Mouse (Mus musculus) ES-E14 (cell line): ENCODE data around the gene Ulk4.

Experiments
- MAFK ChIP-seq: IDR thresholded peaks from 2 replicates; pipeline ENCODE4 v1.6.1; 2014; ENCODE audit warnings: mild to moderate bottlenecking, low read depth, low read length, inconsistent platforms; ENCODE audit not compliant: insufficient read depth
- ZC3H11A ChIP-seq: IDR thresholded peaks from 2 replicates; pipeline ENCODE4 v1.6.1; 2012; ENCODE audit warnings: low read depth, mild to moderate bottlenecking, inconsistent platforms, low read length, borderline replicate concordance
- ZNF384 ChIP-seq: IDR thresholded peaks from 2 replicates; pipeline ENCODE4 v1.6.1; 2012; ENCODE audit warnings: low read depth, low read length, inconsistent platforms

DNA sequence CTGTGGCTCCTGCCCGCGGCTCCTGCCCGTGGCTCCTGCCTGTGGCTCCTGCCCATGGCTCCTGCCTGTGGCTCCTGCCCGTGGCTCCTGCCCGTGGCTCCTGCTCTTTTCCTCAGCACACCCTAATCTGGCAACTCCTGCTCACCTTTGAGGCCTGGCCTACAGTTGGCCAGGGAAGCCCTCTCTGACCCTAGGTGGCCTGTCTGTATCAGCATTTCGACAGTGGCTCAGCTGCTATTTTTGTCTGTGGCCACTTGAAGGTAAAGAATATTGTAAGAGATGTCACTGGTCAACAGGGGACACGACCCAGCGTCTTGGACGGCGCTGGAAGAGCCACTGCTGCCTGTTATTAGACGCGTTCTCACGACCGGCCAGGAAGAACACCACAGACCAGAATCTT, 45.0 kb upstream of the Ulk4 start:
- TF ChIP-seq ZC3H11A (no peak), MAFK (no peak), ZNF384 (no peak)
